Mouse (Mus musculus): ENCODE results near the gene Prss48. TPM values are rescaled to one million over a fixed set of nuclear protein-coding genes. Genes with fewer than 3 reads are reported as not detected.

Gene Prss48
- total RNA-seq, 2 experiments from 2014 or later: not detected

DNA sequence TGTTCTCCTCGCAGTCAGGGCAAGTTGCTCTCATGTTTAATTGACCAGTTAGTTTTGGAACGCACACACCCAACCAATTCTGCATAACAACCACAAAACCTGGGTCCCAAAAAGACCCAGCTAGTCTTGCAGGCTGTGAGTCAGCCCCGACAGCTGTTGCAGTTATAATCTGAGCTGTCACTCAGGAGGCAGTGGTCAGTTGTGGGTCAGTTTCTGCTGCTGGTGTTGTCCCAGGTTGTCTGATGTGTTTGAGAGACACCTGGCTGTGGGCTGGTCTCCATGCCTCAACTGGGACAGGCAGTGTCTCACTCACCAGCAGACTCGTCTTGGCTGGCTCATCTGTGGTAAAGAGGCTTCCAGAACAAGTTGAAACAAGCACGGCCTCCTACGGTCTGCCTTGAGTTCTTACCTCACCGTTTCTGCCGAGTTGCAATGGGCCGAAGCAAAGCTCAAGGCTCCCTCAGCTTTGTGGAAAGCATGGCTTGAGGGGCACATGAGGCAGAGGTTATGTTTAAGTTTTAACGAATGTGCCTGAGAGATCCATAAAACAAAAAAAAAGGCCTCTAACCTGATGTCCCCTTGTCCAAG is 49.5 kb downstream of the Prss48 start:
- no peak for ATAC-seq (ENCODE audit: poor library complexity, severe bottlenecking)

DNA sequence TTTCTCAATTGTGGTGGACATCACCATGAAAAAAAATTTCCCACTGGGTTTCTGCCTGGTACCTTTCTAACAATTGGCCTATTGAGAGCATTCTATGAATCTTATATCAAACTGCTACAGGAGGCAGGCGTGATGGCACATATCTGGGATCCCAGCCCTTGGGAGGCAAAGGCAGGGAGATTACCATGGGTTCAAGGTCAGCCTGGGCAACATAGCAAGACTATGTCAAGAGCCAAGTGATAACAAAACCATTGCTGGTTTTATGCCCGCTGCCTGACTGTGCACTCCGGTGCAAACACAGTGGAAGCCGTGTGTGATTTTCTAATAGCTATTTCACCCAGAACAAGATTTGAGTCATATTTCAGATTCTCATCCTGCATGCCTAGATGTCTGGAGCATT is 51.4 kb downstream of the Prss48 start:
- no peak for ATAC-seq (ENCODE audit: poor library complexity, severe bottlenecking)

Other genes starting within 250 kb of the Prss48 start
- not detected in 2 replicates for gene Fam160a1, start 185.2 kb downstream of the Prss48 start, total RNA-seq (2015)
- not detected in 2 replicates for gene Fam160a1, start 185.2 kb downstream of the Prss48 start, total RNA-seq (2017)
- gene Glt28d2, start 115.0 kb downstream of the Prss48 start, total RNA-seq (2015): not detected in 2 replicates
- gene Glt28d2, start 115.0 kb downstream of the Prss48 start, total RNA-seq (2017): not detected in 2 replicates
- 0.07 TPM in 1 of 2 replicates, not detected in the other for gene Gm37240, start 115.0 kb downstream of the Prss48 start, total RNA-seq (2015)
- gene Gm37240, start 115.0 kb downstream of the Prss48 start, total RNA-seq (2017): 0.04 and 0.15 TPM in 2 replicates
- gene Sh3d19, start 31.4 kb downstream of the Prss48 start, total RNA-seq (2015): 0.59 and 0.80 TPM in 2 replicates
- 1.1 TPM in 2 replicates for gene Sh3d19, start 31.4 kb downstream of the Prss48 start, total RNA-seq (2017)
- 2,058 and 2,275 TPM in 2 replicates for gene Rps3a1, start 140.2 kb upstream of the Prss48 start, total RNA-seq (2015)
- gene Rps3a1, start 140.2 kb upstream of the Prss48 start, total RNA-seq (2017): 3,397 and 3,773 TPM in 2 replicates
- gene Lrba, start 222.2 kb upstream of the Prss48 start, total RNA-seq (2015): 7.5 and 9.3 TPM in 2 replicates
- gene Lrba, start 222.2 kb upstream of the Prss48 start, total RNA-seq (2017): 13.4 and 19.1 TPM in 2 replicates